Mouse (Mus musculus) hindbrain, embryonic 16.5 days (tissue): ENCODE data around the gene Myod1. TPM values are rescaled to one million over a fixed set of nuclear protein-coding genes. Genes with fewer than 3 reads are reported as not detected.

ENCODE experiments used
- ATAC-seq: fragments of 200-750 bp; cut with Nextera tagmentation; 2 replicates; pipeline ENCODE4 v1.8.0; 2017; ENCODE audit warnings: moderate TSS enrichment, moderate library complexity
- H3K27ac ChIP-seq: fragments of 300-500 bp; sonication (generic); 2 replicates; pipeline ENCODE4 v1.5.1; 2014; ENCODE audit warnings: low read depth, mild to moderate bottlenecking, control low read depth, low read length, moderate library complexity
- H3K27me3 ChIP-seq: fragments of 300-500 bp; sonication (generic); replicated peaks from 2 replicates; pipeline ENCODE4 v1.6.1; 2014; ENCODE audit warnings: low read length; ENCODE audit not compliant: control insufficient read depth, insufficient read depth
- H3K36me3 ChIP-seq: fragments of 300-500 bp; sonication (generic); 2 replicates; pipeline ENCODE4 v1.6.1; 2014; ENCODE audit warnings: mild to moderate bottlenecking, low read length, moderate library complexity, mixed read lengths; ENCODE audit not compliant: control insufficient read depth, insufficient read depth
- H3K4me1 ChIP-seq: fragments of 300-500 bp; sonication (generic); 2 replicates; pipeline ENCODE4 v1.6.1; 2014; ENCODE audit warnings: low read depth, low read length; ENCODE audit not compliant: control insufficient read depth, insufficient read depth
- H3K4me2 ChIP-seq: fragments of 300-500 bp; sonication (generic); 2 replicates; pipeline ENCODE4 v1.6.1; 2014; ENCODE audit warnings: mild to moderate bottlenecking, low read length, control low read depth, moderate library complexity
- H3K4me3 ChIP-seq: fragments of 300-500 bp; sonication (generic); 2 replicates; pipeline ENCODE4 v1.5.1; 2014; ENCODE audit warnings: mild to moderate bottlenecking, low read length, control low read depth, moderate library complexity
- H3K9ac ChIP-seq: fragments of 300-500 bp; sonication (generic); 2 replicates; pipeline ENCODE4 v1.6.1; 2014; ENCODE audit warnings: low read depth, mild to moderate bottlenecking, control low read depth, low read length, moderate library complexity
- H3K9me3 ChIP-seq: fragments of 300-500 bp; sonication (generic); 2 replicates; pipeline ENCODE4 v1.6.1; 2014; ENCODE audit warnings: mild to moderate bottlenecking, low read length, moderate library complexity; ENCODE audit not compliant: control insufficient read depth
- WGBS: fragments of 180-500 bp; shearing (Covaris S2); extraction: QIAGEN DNeasy Blood & Tissue Kit; methylation state at CpG from one replicate; pipeline ENCODE4 v1.1.7; 2014; 5-methylcytosine and 5-hydroxymethylcytosine counted together
- polyA plus RNA-seq: library from polyadenylated mRNA; unstranded; fragments of >200 nt; fragmentation: Nextera tagmentation; extraction: Ambion mirVana; gene quantifications from 2 replicates; pipeline ENCODE4 v1.2.1, GENCODE M21; 2015

Myod1 gene
- polyA plus RNA-seq, 1 experiment from 2014 or later = 0.19 TPM

- Histone ChIP-seq H3K4me2 (no peak overlapping the region), H3K9me3 (no peaks in the 10 kb centered on the region), H3K4me1 (peaks cover 15% of the 10 kb centered on the region), H3K27me3 (peaks cover 46% of the 10 kb centered on the region), H3K36me3 (no peaks in the 10 kb centered on the region), H3K27ac (no peak overlapping the region), H3K4me3 (no peak overlapping the region), H3K9ac (no peak overlapping the region)
- no peak for ATAC-seq
- WGBS = 63% methylated on average over 9 of the region's 9 CpGs
Observed at GRCm38 (mm10) chr7:46380625-46381024, 4.4 kb downstream of the Myod1 start.

GRCm38 (mm10) chr7:46387430-46387829, 11.2 kb downstream of the Myod1 start:
- WGBS = 90% methylated on average over 3 of the region's 3 CpGs
- H3K27me3 ChIP-seq = no peaks in the 10 kb centered on the region
- H3K27ac ChIP-seq = no peak overlapping the region
- no peaks in the 10 kb centered on the region for H3K36me3 ChIP-seq
- H3K9ac ChIP-seq = no peak overlapping the region
- no peak overlapping the region for H3K4me3 ChIP-seq
- no peaks in the 10 kb centered on the region for H3K4me1 ChIP-seq
- H3K4me2 ChIP-seq = no peak overlapping the region
- no peak for ATAC-seq
- H3K9me3 ChIP-seq = no peaks in the 10 kb centered on the region

- no peaks in the 10 kb centered on the region for H3K36me3 ChIP-seq
- no peak overlapping the region for H3K27ac ChIP-seq
- H3K9me3 ChIP-seq = no peaks in the 10 kb centered on the region
- no peak overlapping the region for H3K9ac ChIP-seq
- ATAC-seq = no peak
- H3K27me3 ChIP-seq = peaks cover 3% of the 10 kb centered on the region
- no peak overlapping the region for H3K4me2 ChIP-seq
- 82% methylated on average over 10 of the region's 10 CpGs for WGBS
- no peak overlapping the region for H3K4me3 ChIP-seq
- H3K4me1 ChIP-seq = no peaks in the 10 kb centered on the region
Observed at GRCm38 (mm10) chr7:46389456-46390085, 13.3 kb downstream of the Myod1 start.

- Histone ChIP-seq H3K4me2 (no peak overlapping the region), H3K9ac (no peak overlapping the region), H3K4me3 (no peak overlapping the region), H3K27me3 (peaks cover 9% of the 10 kb centered on the region), H3K27ac (no peak overlapping the region), H3K4me1 (no peaks in the 10 kb centered on the region), H3K36me3 (no peaks in the 10 kb centered on the region), H3K9me3 (no peaks in the 10 kb centered on the region)
- WGBS = 72% methylated on average over 4 of the region's 4 CpGs
- no peak for ATAC-seq
Observed at GRCm38 (mm10) chr7:46390226-46390625, 14.0 kb downstream of the Myod1 start.

GRCm38 (mm10) chr7:46391701-46392100, 15.4 kb downstream of the Myod1 start:
- no peak overlapping the region for H3K9ac ChIP-seq
- 65% methylated on average over 5 of the region's 5 CpGs for WGBS
- peaks cover 5% of the 10 kb centered on the region for H3K4me1 ChIP-seq
- H3K36me3 ChIP-seq = no peaks in the 10 kb centered on the region
- no peak overlapping the region for H3K4me2 ChIP-seq
- ATAC-seq = no peak
- no peaks in the 10 kb centered on the region for H3K9me3 ChIP-seq
- peaks cover 13% of the 10 kb centered on the region for H3K27me3 ChIP-seq
- no peak overlapping the region for H3K27ac ChIP-seq
- H3K4me3 ChIP-seq = no peak overlapping the region

- Histone ChIP-seq H3K9ac (no peak overlapping the region), H3K4me3 (no peak overlapping the region), H3K27ac (no peak overlapping the region), H3K27me3 (peaks cover 13% of the 10 kb centered on the region), H3K4me1 (peaks cover 12% of the 10 kb centered on the region), H3K9me3 (no peaks in the 10 kb centered on the region), H3K4me2 (no peak overlapping the region), H3K36me3 (no peaks in the 10 kb centered on the region)
- ATAC-seq = peak; percentile 43
- WGBS = 0% methylated on average over 2 of the region's 2 CpGs
Observed at GRCm38 (mm10) chr7:46393116-46393515, 16.8 kb downstream of the Myod1 start.

GRCm38 (mm10) chr7:46393718-46394511, 17.6 kb downstream of the Myod1 start:
- Histone ChIP-seq H3K4me3 (no peak overlapping the region), H3K9me3 (no peaks in the 10 kb centered on the region), H3K27me3 (peaks cover 13% of the 10 kb centered on the region), H3K27ac (no peak overlapping the region), H3K4me1 (peaks cover 15% of the 10 kb centered on the region), H3K4me2 (no peak overlapping the region), H3K36me3 (no peaks in the 10 kb centered on the region), H3K9ac (no peak overlapping the region)
- 47% methylated on average over 11 of the region's 12 CpGs for WGBS
- ATAC-seq = no peak

GRCm38 (mm10) chr7:46394933-46395332, 18.7 kb downstream of the Myod1 start:
- no peak overlapping the region for H3K27ac ChIP-seq
- no peaks in the 10 kb centered on the region for H3K9me3 ChIP-seq
- H3K4me3 ChIP-seq = no peak overlapping the region
- H3K36me3 ChIP-seq = no peaks in the 10 kb centered on the region
- 70% methylated on average over 4 of the region's 4 CpGs for WGBS
- H3K27me3 ChIP-seq = peaks cover 13% of the 10 kb centered on the region
- no peak overlapping the region for H3K4me2 ChIP-seq
- H3K4me1 ChIP-seq = peaks cover 26% of the 10 kb centered on the region
- no peak for ATAC-seq
- H3K9ac ChIP-seq = no peak overlapping the region

GRCm38 (mm10) chr7:46395571-46395970, 19.3 kb downstream of the Myod1 start:
- Histone ChIP-seq H3K4me1 (peaks cover 31% of the 10 kb centered on the region), H3K27ac (no peak overlapping the region), H3K4me2 (peak overlapping the region; percentile 83), H3K36me3 (no peaks in the 10 kb centered on the region), H3K4me3 (peak overlapping the region; percentile 89), H3K9me3 (no peaks in the 10 kb centered on the region), H3K9ac (peak overlapping the region; percentile 97; the same call in 1 of the 2 replicates), H3K27me3 (peaks cover 13% of the 10 kb centered on the region)
- no peak for ATAC-seq
- WGBS = 41% methylated on average over 6 of the region's 6 CpGs
